Mouse (Mus musculus): ENCODE results near the gene Gm20388. TPM values are rescaled to one million over a fixed set of nuclear protein-coding genes. Genes with fewer than 3 reads are reported as not detected.

Gene Gm20388
- polyA plus RNA-seq, 1 experiment from 2014 or later: not detected

DNA sequence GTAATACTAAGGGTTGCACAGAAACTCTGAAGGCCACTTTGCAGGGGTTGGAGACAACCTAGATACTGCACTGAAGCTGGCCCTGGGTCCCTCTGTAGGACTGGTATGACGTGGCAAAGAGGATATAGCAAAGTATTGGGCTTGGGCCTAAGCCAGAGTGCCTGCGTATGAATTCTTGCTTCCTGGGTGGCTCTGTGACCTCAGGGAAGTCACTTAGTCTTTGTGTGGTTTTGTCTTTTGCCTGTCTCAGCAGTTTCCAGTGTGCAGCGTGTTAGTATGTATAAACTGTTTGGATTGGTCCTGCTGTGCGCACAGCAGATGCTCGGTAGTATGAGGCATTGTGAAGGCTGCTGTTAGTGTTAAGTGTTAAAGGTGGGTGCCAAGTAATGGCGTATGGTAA lies 4331.6 kb downstream of the Gm20388 start:
- Histone ChIP-seq H3K9ac (ENCODE audit: low read depth, low read length) (no peak overlapping the region), H3K4me3 (ENCODE audit: low read depth, low read length) (no peak overlapping the region), H3K4me1 (replicated peaks; ENCODE audit: control insufficient read depth, insufficient read depth, low read length) (peaks cover 14% of the 10 kb centered on the region), H3K9me3 (ENCODE audit: control insufficient read depth) (no peaks in the 10 kb centered on the region), H3K36me3 (ENCODE audit: control insufficient read depth, insufficient read depth) (peaks cover 6% of the 10 kb centered on the region; the same call in 1 of the 2 replicates), H3K27me3 (replicated peaks; ENCODE audit: control insufficient read depth, insufficient read depth, low read length) (no peaks in the 10 kb centered on the region), H3K27ac (ENCODE audit: low read depth, low read length) (no peak overlapping the region), H3K4me2 (replicated peaks; ENCODE audit: low read depth) (no peak overlapping the region)
- no peak for ATAC-seq
- no peak for TF ChIP-seq CTCF (IDR thresholded peaks at IDR 0.05; ENCODE audit: low read depth)
- 68% methylated on average over 6 of the region's 6 CpGs for WGBS

DNA sequence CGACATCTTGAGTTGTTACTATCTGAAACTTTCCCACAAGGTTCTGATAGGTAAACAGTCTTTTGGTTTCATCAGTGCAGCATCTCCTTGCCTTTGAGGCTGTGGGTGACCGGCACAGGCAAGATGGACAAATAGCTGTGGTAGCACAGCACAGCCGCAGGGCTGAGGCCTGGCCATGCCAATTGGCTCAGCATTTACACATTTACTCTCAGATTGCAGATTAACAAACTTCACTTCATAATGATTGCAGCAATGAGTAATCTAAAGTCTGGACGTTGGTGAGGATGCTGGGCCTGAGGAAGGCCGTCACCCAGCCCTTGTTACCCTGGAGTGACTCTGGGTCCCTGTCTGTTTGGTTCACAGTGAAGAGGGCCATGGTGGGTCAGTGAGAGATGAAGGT lies 4332.3 kb downstream of the Gm20388 start:
- 86% methylated on average over 5 of the region's 5 CpGs for WGBS
- TF ChIP-seq CTCF (IDR thresholded peaks at IDR 0.05; ENCODE audit: low read depth): no peak
- H3K4me3 ChIP-seq (ENCODE audit: low read depth, low read length): no peak overlapping the region

DNA sequence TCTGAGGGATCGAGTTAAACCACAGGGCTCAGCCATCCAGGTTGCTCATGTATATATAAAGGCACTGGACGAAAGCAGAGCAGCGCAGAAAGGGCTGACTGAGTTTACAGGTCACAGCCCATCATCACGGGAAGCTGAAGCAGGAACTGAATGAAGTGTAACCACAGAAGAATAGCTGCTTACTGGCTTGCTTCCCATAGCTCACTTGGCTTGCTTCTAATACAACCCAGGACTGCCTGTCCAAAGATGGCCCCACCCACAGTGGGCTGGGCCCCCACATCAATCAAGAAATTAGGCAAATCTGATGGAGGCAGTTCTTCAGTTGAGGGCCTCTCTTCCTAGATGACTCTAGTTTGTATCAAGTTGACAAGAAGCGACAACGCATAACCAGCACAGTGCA lies 4336.9 kb downstream of the Gm20388 start:
- Histone ChIP-seq H3K27me3 (replicated peaks; ENCODE audit: control insufficient read depth, insufficient read depth, low read length) (no peaks in the 10 kb centered on the region), H3K9me3 (ENCODE audit: control insufficient read depth) (no peaks in the 10 kb centered on the region), H3K9ac (ENCODE audit: low read depth, low read length) (no peak overlapping the region), H3K4me1 (replicated peaks; ENCODE audit: control insufficient read depth, insufficient read depth, low read length) (peaks cover 11% of the 10 kb centered on the region; the same call in 1 of the 2 replicates), H3K4me2 (replicated peaks; ENCODE audit: low read depth) (no peak overlapping the region), H3K27ac (ENCODE audit: low read depth, low read length) (no peak overlapping the region), H3K4me3 (ENCODE audit: low read depth, low read length) (no peak overlapping the region), H3K36me3 (ENCODE audit: control insufficient read depth, insufficient read depth) (peaks cover 6% of the 10 kb centered on the region; the same call in 1 of the 2 replicates)
- TF ChIP-seq CTCF (IDR thresholded peaks at IDR 0.05; ENCODE audit: low read depth): no peak
- no peak for ATAC-seq
- WGBS: 85% methylated on average over 6 of the region's 6 CpGs

More for the DNA sequence above, 4332.3 kb downstream of the Gm20388 start:
- no peaks in the 10 kb centered on the region for H3K27me3 ChIP-seq (replicated peaks; ENCODE audit: control insufficient read depth, insufficient read depth, low read length)
- H3K4me2 ChIP-seq (replicated peaks; ENCODE audit: low read depth): no peak overlapping the region
- ATAC-seq: no peak
- no peaks in the 10 kb centered on the region for H3K9me3 ChIP-seq (ENCODE audit: control insufficient read depth)
- H3K9ac ChIP-seq (ENCODE audit: low read depth, low read length): no peak overlapping the region
- H3K27ac ChIP-seq (ENCODE audit: low read depth, low read length): no peak overlapping the region
- H3K4me1 ChIP-seq (replicated peaks; ENCODE audit: control insufficient read depth, insufficient read depth, low read length): peaks cover 14% of the 10 kb centered on the region
- H3K36me3 ChIP-seq (ENCODE audit: control insufficient read depth, insufficient read depth): peaks cover 6% of the 10 kb centered on the region; the same call in 1 of the 2 replicates

DNA sequence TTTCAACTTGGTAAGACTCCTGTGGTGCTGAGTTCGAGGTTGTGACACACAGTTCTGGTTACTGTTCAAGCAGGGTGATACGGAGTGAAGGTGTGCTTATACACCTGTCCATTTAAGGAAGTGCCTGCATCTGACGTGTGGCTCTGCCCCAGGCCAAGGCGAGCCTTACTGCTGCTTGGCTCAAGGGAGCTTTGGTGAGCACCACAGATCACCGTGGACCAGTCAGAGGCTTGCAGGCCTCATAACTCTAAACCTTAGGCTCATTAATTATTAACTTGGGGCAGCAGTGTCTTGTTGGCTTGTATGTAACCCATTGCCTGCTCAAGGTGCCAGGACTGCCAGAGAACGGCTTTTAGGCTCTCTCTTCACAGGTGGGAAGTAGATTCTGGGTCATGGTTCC lies 4338.0 kb downstream of the Gm20388 start:
- H3K4me3 ChIP-seq (ENCODE audit: low read depth, low read length): no peak overlapping the region
- no peaks in the 10 kb centered on the region for H3K9me3 ChIP-seq (ENCODE audit: control insufficient read depth)
- H3K4me2 ChIP-seq (replicated peaks; ENCODE audit: low read depth): no peak overlapping the region; the same call in 1 of the 2 replicates
- H3K4me1 ChIP-seq (replicated peaks; ENCODE audit: control insufficient read depth, insufficient read depth, low read length): peaks cover 11% of the 10 kb centered on the region; the same call in 1 of the 2 replicates
- H3K36me3 ChIP-seq (ENCODE audit: control insufficient read depth, insufficient read depth): no peaks in the 10 kb centered on the region
- H3K9ac ChIP-seq (ENCODE audit: low read depth, low read length): no peak overlapping the region
- 41% methylated on average over 6 of the region's 6 CpGs for WGBS
- no peaks in the 10 kb centered on the region for H3K27me3 ChIP-seq (replicated peaks; ENCODE audit: control insufficient read depth, insufficient read depth, low read length)
- ATAC-seq: peak; percentile 71
- no peak for TF ChIP-seq CTCF (IDR thresholded peaks at IDR 0.05; ENCODE audit: low read depth)
- H3K27ac ChIP-seq (ENCODE audit: low read depth, low read length): peak overlapping the region; percentile 35; the same call in 1 of the 2 replicates

DNA sequence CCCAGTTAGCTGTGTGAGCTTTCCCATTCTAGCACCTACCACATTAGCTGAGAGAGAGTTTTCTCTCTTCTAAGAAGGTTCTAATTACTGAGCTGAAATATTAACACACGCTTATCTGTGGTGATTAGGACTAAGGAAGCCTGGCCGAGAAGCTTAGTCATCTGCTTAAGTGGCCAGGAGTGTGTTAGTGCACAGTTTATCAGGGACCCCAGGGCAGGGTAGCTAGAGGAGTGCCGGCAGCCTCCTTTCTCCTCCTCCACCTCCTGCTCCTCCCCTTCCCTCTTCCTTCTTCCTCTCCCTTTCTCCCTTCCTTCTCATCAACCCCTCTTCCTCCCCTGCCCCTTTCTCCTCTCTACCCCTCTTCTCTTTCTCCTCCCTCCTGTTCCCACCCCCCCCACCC lies 4339.6 kb downstream of the Gm20388 start:
- H3K36me3 ChIP-seq (ENCODE audit: control insufficient read depth, insufficient read depth): no peaks in the 10 kb centered on the region
- H3K9ac ChIP-seq (ENCODE audit: low read depth, low read length): no peak overlapping the region
- H3K4me2 ChIP-seq (replicated peaks; ENCODE audit: low read depth): peak overlapping the region; percentile 21
- TF ChIP-seq CTCF (IDR thresholded peaks at IDR 0.05; ENCODE audit: low read depth): no peak
- H3K4me3 ChIP-seq (ENCODE audit: low read depth, low read length): no peak overlapping the region
- H3K4me1 ChIP-seq (replicated peaks; ENCODE audit: control insufficient read depth, insufficient read depth, low read length): peaks cover 11% of the 10 kb centered on the region; the same call in 1 of the 2 replicates
- no peaks in the 10 kb centered on the region for H3K9me3 ChIP-seq (ENCODE audit: control insufficient read depth)
- WGBS: 13% methylated on average over 3 of the region's 3 CpGs
- no peak for ATAC-seq
- H3K27ac ChIP-seq (ENCODE audit: low read depth, low read length): no peak overlapping the region
- no peaks in the 10 kb centered on the region for H3K27me3 ChIP-seq (replicated peaks; ENCODE audit: control insufficient read depth, insufficient read depth, low read length)

DNA sequence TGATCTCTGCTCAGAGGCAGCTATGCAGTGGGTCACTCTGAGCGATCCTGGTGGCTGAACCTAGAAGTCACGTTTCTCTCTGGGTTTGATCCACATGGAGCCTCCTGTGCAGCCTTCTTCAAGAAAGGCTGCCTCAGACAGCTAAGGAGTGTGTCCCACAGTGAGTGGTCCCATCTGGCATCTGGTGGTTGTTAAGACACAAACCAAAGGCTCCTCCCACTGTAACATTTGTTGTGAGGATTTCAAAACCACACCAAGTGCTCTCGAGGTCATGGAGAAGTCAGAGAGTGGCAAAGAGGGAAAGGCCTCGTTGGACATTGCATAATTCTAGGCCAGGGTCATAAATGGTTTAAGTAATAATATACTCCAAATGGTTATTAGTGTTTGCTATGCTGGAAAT lies 4340.1 kb downstream of the Gm20388 start:
- H3K4me2 ChIP-seq (replicated peaks; ENCODE audit: low read depth): peak overlapping the region; percentile 21; the same call in 1 of the 2 replicates
- H3K27ac ChIP-seq (ENCODE audit: low read depth, low read length): 0 out of 2 replicates have a peak overlapping the region, but pooled peaks have one; percentile 11
- no peaks in the 10 kb centered on the region for H3K27me3 ChIP-seq (replicated peaks; ENCODE audit: control insufficient read depth, insufficient read depth, low read length)
- ATAC-seq: no peak
- peaks cover 11% of the 10 kb centered on the region; the same call in 1 of the 2 replicates for H3K4me1 ChIP-seq (replicated peaks; ENCODE audit: control insufficient read depth, insufficient read depth, low read length)
- H3K9me3 ChIP-seq (ENCODE audit: control insufficient read depth): no peaks in the 10 kb centered on the region
- no peaks in the 10 kb centered on the region for H3K36me3 ChIP-seq (ENCODE audit: control insufficient read depth, insufficient read depth)
- no peak for TF ChIP-seq CTCF (IDR thresholded peaks at IDR 0.05; ENCODE audit: low read depth)
- H3K9ac ChIP-seq (ENCODE audit: low read depth, low read length): no peak overlapping the region
- no peak overlapping the region for H3K4me3 ChIP-seq (ENCODE audit: low read depth, low read length)
- 19% methylated on average over 4 of the region's 4 CpGs for WGBS
